Mouse (Mus musculus) right cerebral cortex, postnatal 25 days (tissue): ENCODE measurements around the gene Gucy2d.

Source experiments
- DNase-seq: peaks from one replicate; pipeline ENCODE4 v3.0.0; 2022

The Gucy2d gene

GRCm38 (mm10) chr7:98523813-98524361, 83.7 kb downstream of the Gucy2d start:
- DNase-seq, result no peak

- DNase-seq, result no peak
Observed at GRCm38 (mm10) chr7:98524401-98524800, 84.2 kb downstream of the Gucy2d start.

- no peak for DNase-seq
Observed at GRCm38 (mm10) chr7:98524869-98525699, 84.9 kb downstream of the Gucy2d start.
